Mouse (Mus musculus) CH12.LX (cell line): Measurements from ENCODE around the gene Olfr613.

ENCODE experiments used
- CHD2 ChIP-seq: IDR thresholded peaks from 2 replicates; pipeline ENCODE4 v1.6.1; 2011; ENCODE audit warnings: low read length, improper control_type of control experiment
- SIN3A ChIP-seq: IDR thresholded peaks from 2 replicates; pipeline ENCODE4 v1.6.1; 2012; ENCODE audit warnings: low read length, improper control_type of control experiment, inconsistent platforms
- ZC3H11A ChIP-seq: IDR thresholded peaks from 2 replicates; pipeline ENCODE4 v1.6.1; 2012; ENCODE audit warnings: low read depth, mild to moderate bottlenecking, inconsistent platforms, low read length, improper control_type of control experiment

- TF ChIP-seq CHD2 (no peak), ZC3H11A (no peak), SIN3A (no peak)
Observed at GRCm38 (mm10) chr7:103547774-103548173, at the start of gene Olfr613.
